In genomic region chr3:89383651-89384255, GRCm38 (mm10) we compare ENCODE assay signal across 24 mouse cellular contexts. TPM values are rescaled to one million over a fixed set of nuclear protein-coding genes. Genes with fewer than 3 reads are reported as not detected.
DNase-seq lines count a peak whose midpoint lies in the region; ATAC-seq and TF ChIP-seq lines count a peak whose summit lies in the region.
"Had no signal": no experiment of that assay in that cellular context is flagged by ENCODE, and none has a peak within 500 bp of the region (broad histone marks: within the 10 kb centered on the region; RNA-seq: fewer than 3 reads in every experiment).

No protein-coding gene starts in this region.

- no peak for TF ChIP-seq EP300 in lung, postnatal 0 days (IDR thresholded peaks at IDR 0.05)

- H3K36me3 ChIP-seq in lung, embryonic 15.5 days = peaks cover 18% of the 10 kb centered on the region
- H3K36me3 ChIP-seq in lung, postnatal 0 days (ENCODE audit: insufficient read depth, low read length) = peaks cover 8% of the 10 kb centered on the region; the same call in 1 of the 2 replicates
- H3K36me3 ChIP-seq: hindbrain, embryonic 15.5 days had no signal

- DNase-seq in cerebellum, adult 9-11 months = peak; percentile 50
- no peak for DNase-seq in cerebellum, adult 18-20 months
- no peak for DNase-seq in lung, postnatal 25 days (ENCODE audit: low spot score)
- peak; percentile 62 for DNase-seq in lung, postnatal 0 days (ENCODE audit: low spot score)
- no peak for DNase-seq in embryo, embryonic 9.5 days (ENCODE audit: extremely low spot score)
- no peak for DNase-seq in urinary bladder, adult 2 months (ENCODE audit: low spot score)
- DNase-seq: adrenal gland, adult 2 months; cerebellum, adult 9-10 months; gastrocnemius, postnatal 10 days; heart, adult 18-20 months; heart, postnatal 36 days; kidney, adult 11 months; layer of hippocampus, postnatal 36 days; midbrain, embryonic 14.5 days; spleen, adult 18-20 months; thymus, adult 2 months had no signal

- peak overlapping the region; percentile 16; the same call in 1 of the 2 replicates for H3K4me2 ChIP-seq in lung, embryonic 15.5 days
- no peak overlapping the region for H3K4me2 ChIP-seq in lung, postnatal 0 days (replicated peaks; ENCODE audit: low read depth, low read length)
- H3K4me2 ChIP-seq: hindbrain, embryonic 15.5 days had no signal

- peaks cover 56% of the 10 kb centered on the region for H3K4me1 ChIP-seq in lung, embryonic 15.5 days
- H3K4me1 ChIP-seq in lung, postnatal 0 days (ENCODE audit: insufficient read depth, low read depth, low read length) = peaks cover 10% of the 10 kb centered on the region; the same call in 1 of the 2 replicates

- ATAC-seq in lung, embryonic 15.5 days (ENCODE audit: borderline replicate concordance, extremely low read depth, low FRiP score, low TSS enrichment) = no peak
- peak; percentile 65 for ATAC-seq in lung, postnatal 0 days

- 0 out of 2 replicates have a peak overlapping the region, but pooled peaks have one; percentile 24 for H3K27ac ChIP-seq in lung, embryonic 15.5 days
- H3K27ac ChIP-seq in lung, postnatal 0 days (ENCODE audit: low read length) = peak overlapping the region; percentile 51; the same call in 1 of the 2 replicates
- H3K27ac ChIP-seq: hindbrain, embryonic 15.5 days; kidney, postnatal 0 days; liver, embryonic 14.5 days had no signal

- WGBS in lung, embryonic 15.5 days = 73% methylated on average over 5 of the region's 5 CpGs
- 55% methylated on average over 5 of the region's 5 CpGs for WGBS in lung, postnatal 0 days

- no peak overlapping the region for H3K4me3 ChIP-seq in lung, embryonic 15.5 days
- no peak overlapping the region for H3K4me3 ChIP-seq in lung, postnatal 0 days (ENCODE audit: low read depth, low read length)
- H3K4me3 ChIP-seq: forebrain, embryonic 10.5 days; hindbrain, embryonic 15.5 days had no signal

- H3K9me3 ChIP-seq in lung, embryonic 15.5 days = no peaks in the 10 kb centered on the region
- no peaks in the 10 kb centered on the region for H3K9me3 ChIP-seq in lung, postnatal 0 days (ENCODE audit: low read length)
- H3K9me3 ChIP-seq: forebrain, embryonic 10.5 days; hindbrain, embryonic 15.5 days had no signal

- no peaks in the 10 kb centered on the region for H3K27me3 ChIP-seq in lung, embryonic 15.5 days
- H3K27me3 ChIP-seq in lung, postnatal 0 days (replicated peaks; ENCODE audit: insufficient read depth, low read length) = no peaks in the 10 kb centered on the region
- H3K27me3 ChIP-seq: hindbrain, embryonic 15.5 days had no signal

- no peak for TF ChIP-seq CTCF in lung, postnatal 0 days (IDR thresholded peaks at IDR 0.05)

- H3K9ac ChIP-seq in lung, embryonic 15.5 days = no peak overlapping the region
- H3K9ac ChIP-seq in lung, postnatal 0 days (replicated peaks; ENCODE audit: low read depth) = no peak overlapping the region
- H3K9ac ChIP-seq: hindbrain, embryonic 15.5 days; liver, embryonic 14.5 days had no signal

RNA-seq across cellular contexts. Expression of gene Zbtb7b, which starts 10.8 kb away (rescaled TPM):
- polyA plus RNA-seq in lung, embryonic 15.5 days (2015; fragmentation: Nextera tagmentation; extraction: Ambion mirVana) = 3.7 TPM in 2 replicates
- 6.4 and 7.3 TPM in 2 replicates for polyA plus RNA-seq in lung, postnatal 0 days (2015; fragmentation: Nextera tagmentation; extraction: Ambion mirVana)
- polyA plus RNA-seq in urinary bladder, adult 2 months (2012; rRNA removed) = 36.4 and 39.5 TPM in 2 replicates

RNA-seq across cellular contexts. Expression of gene Dcst1, which starts 18.7 kb away (rescaled TPM):
- 0.21 TPM in 1 of 2 replicates, not detected in the other for polyA plus RNA-seq in lung, embryonic 15.5 days (2015; fragmentation: Nextera tagmentation; extraction: Ambion mirVana)
- polyA plus RNA-seq in lung, postnatal 0 days (2015; fragmentation: Nextera tagmentation; extraction: Ambion mirVana) = 0.11 and 0.38 TPM in 2 replicates
- polyA plus RNA-seq in urinary bladder, adult 2 months (2012; rRNA removed) = 0.07 and 0.33 TPM in 2 replicates
- polyA plus RNA-seq: cortical plate, adult 2 months; forebrain, embryonic 10.5 days had no signal

RNA-seq across cellular contexts. Expression of gene Lenep, which starts 18.8 kb away (rescaled TPM):
- not detected in 2 replicates for polyA plus RNA-seq in lung, embryonic 15.5 days (2015; fragmentation: Nextera tagmentation; extraction: Ambion mirVana)
- polyA plus RNA-seq in lung, postnatal 0 days (2015; fragmentation: Nextera tagmentation; extraction: Ambion mirVana) = not detected in 2 replicates
- 1.2 and 1.5 TPM in 2 replicates for polyA plus RNA-seq in urinary bladder, adult 2 months (2012; rRNA removed)
- polyA plus RNA-seq: embryonic facial prominence, embryonic 14.5 days; heart, embryonic 14.5 days; midbrain, embryonic 14.5 days had no signal

RNA-seq across cellular contexts. Expression of gene Dcst2, which starts 22.0 kb away (rescaled TPM):
- polyA plus RNA-seq in lung, embryonic 15.5 days (2015; fragmentation: Nextera tagmentation; extraction: Ambion mirVana) = 0.11 and 0.19 TPM in 2 replicates
- polyA plus RNA-seq in lung, postnatal 0 days (2015; fragmentation: Nextera tagmentation; extraction: Ambion mirVana) = 0.16 and 0.25 TPM in 2 replicates
- polyA plus RNA-seq in urinary bladder, adult 2 months (2012; rRNA removed) = 0.24 and 0.41 TPM in 2 replicates
- polyA plus RNA-seq: embryonic facial prominence, embryonic 14.5 days; heart, embryonic 14.5 days had no signal

RNA-seq across cellular contexts. Expression of gene Flad1, which starts 27.9 kb away (rescaled TPM):
- 21.3 and 23.1 TPM in 2 replicates for polyA plus RNA-seq in lung, embryonic 15.5 days (2015; fragmentation: Nextera tagmentation; extraction: Ambion mirVana)
- 17.9 and 18.2 TPM in 2 replicates for polyA plus RNA-seq in lung, postnatal 0 days (2015; fragmentation: Nextera tagmentation; extraction: Ambion mirVana)
- polyA plus RNA-seq in urinary bladder, adult 2 months (2012; rRNA removed) = 30.8 and 34.6 TPM in 2 replicates

Comparison
In these comparisons a context has a peak if more than half of its experiments do, and no peak if none do; other contexts are left out.
1. DNase-seq: peak in cerebellum, adult 9-11 months (single experiment) and lung, postnatal 0 days (single experiment); none in cerebellum, adult 18-20 months (0 of 2), lung, postnatal 25 days (single experiment), embryo, embryonic 9.5 days (single experiment) and urinary bladder, adult 2 months (single experiment).